Mouse (Mus musculus): ENCODE data around the gene F5.

The F5 gene

DNA sequence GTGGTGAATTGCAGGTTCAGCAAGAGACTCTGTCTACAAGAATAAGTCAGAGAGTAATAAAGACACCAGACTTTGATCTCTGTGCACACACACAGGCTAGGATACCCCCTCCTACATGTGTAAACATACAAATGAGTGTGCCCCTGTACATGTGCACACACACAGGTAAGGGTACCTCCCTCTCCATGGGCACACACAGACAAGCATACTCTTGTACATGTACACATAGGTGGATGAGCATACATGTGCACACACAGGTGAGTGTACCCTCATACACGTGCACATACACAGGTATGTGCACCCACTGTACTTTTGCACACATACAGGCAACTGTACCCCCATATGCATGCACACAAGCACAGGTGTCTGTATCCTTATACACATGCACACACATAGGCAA, 81.8 kb downstream of the F5 start:
- DNase-seq (ENCODE audit: low spot score), result no peak

DNA sequence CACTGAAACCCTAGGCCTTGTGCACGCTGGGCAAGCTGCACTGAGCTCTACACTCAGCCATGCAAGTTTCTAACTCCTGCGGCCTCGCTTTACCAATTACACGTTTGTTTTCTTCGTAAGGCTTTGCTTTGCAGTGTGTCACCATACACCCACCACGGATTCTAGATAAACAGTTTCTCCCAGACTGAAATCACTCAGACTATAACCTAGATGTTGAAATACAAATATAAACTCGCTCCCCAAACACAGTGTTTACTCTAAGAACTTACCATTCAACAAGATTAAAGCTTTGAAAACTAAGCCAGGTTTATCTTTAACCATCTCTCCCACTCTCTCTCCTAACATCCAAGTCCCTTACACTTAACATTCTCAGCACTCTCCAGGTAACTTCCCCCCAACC, 83.4 kb downstream of the F5 start:
- no peak for DNase-seq (ENCODE audit: low spot score)

DNA sequence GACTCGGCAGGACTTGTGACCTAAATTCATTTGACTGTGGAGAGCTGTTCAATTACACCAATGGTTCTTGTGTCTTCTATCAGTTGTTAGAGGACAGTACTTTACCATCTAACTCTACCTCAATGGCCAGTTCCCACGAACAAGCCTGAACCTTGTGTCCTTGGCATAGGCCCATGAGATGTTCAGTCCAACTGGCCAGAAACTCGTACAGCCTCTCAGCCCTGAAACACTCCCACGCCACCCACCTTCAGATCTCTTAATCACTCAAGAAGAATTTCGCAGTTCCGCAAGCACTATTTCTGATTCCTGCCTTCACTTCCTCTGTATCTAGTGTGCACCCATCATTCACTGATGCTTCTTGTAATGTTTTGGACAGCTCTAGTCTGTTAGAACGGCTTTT, 84.4 kb downstream of the F5 start:
- peak; percentile 50 for DNase-seq (ENCODE audit: low spot score)

DNA sequence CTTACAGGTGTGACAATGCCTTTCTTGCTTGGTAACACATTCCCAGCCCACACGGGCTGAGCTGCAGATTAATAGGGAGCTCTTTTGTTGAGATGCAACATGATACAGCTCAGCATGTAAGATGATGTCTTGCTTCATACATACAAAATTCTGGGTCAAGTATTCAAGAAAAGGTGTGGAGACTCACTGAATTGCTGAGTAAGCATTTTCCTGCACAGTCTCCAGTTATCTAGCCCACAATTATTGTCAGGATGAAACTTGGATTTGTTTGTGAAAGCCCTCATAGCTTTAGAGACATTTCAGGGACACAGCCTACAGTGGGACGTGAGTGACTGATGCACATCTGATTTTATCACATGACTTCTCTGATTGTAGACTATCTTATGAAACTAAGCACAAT, 89.9 kb downstream of the F5 start:
- DNase-seq (ENCODE audit: low spot score), result no peak

DNA sequence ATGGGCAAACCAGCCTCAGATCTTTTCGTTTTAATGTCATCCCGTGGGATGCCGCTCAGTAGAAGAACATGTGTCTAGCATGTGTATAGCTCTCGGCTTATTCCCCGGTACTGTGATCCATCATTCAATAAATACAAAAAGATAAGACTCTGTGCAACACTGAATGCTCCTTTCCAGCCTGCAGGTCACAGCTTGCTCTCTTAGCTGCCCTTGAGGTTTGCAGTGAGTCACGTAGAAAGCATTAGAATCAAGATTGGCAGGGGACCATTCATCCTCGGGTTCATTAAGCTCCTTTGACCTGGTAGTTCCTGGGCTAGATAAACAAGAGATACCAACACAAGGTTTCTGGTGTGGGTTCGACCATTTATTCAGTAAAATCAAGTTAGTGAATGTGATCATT, 91.2 kb downstream of the F5 start:
- DNase-seq (ENCODE audit: low spot score), result no peak

DNA sequence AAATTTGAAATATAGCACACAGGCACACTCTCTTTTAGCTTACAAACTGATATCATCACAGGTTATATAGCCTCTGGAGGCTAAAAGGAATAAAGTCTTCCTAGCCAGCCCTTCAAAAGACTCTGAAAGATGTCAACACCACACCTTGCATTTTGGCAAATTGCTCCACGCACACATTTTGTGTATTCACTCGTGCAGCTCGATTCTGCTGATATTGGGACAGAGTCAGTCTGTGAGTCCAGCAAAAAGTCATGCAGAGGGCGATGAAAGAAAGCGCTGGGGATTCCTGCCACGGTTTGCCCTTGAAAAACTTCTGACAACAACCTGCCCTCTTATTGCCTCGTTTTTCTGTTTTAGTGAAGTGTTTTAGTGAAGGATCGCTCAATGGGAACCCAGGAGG, 95.8 kb downstream of the F5 start:
- no peak for DNase-seq (ENCODE audit: low spot score)

DNA sequence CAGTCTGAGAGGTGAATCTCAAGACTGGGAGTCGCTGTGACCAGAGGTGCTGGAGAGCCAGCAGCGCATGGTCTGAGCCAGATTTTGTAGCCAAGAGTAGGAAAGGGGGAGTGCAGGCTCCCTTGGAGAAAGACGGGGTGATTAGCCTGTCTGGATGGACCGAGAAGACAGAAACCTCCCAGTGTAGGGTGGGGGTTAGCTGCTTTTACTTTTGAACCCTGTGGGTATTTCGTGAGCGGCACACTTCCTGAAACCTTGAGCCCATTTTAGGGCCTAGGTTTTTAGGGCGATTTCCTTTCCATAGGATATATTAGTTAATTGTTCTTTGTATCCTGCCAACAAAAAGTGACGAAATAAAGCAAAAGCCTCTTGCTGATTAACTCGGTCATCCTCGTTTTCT, 96.3 kb downstream of the F5 start:
- DNase-seq (ENCODE audit: low spot score), result peak; percentile 12

DNA sequence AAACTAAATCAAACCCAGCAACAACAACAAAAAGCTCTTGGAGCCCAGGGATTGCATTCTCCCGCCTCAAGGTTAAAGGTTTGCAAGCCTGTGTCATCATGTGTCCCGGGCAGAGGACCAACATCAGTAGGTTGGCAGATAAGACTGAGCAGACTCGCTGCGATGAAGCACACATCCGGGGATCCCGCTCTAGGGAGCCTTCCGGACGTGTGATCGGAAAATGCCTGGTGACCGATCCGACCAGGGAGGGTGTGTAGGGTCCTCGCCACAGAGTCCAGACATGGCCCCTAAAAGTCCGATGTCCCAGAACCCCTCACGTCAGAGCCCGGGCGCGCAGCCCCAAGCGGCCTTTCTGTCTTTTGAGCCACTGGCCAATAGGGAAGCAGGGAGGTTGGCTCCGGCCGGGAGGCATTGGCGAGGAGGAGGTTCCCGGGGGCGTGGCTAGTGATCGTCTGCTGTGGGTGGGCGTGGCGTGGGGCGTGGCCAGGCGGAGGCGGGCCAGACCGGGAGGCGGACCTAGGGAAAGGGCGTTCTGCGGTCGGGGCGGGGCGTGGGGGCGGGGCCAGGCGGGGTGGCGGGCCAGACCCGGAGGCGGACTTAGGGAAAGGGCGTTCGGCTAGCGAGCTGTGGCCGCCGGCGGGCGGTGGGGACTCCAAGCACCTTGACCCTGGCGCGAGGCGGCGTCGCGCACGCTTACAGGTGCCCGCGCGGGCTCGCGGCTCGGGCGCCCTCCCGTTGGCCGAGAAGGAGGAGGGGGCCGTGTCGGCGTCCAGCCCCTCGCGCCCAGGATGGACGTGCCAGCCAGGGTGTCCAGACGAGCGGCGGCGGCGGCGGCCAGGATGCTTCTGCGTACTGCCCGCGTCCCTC, 97.1 kb downstream of the F5 start, which contains the start of gene Slc19a2:
Slc19a2 (plus strand) TSS at position 582 of the 867 bp plus-strand sequence.
- peak; percentile 96 for DNase-seq (ENCODE audit: low spot score)

DNA sequence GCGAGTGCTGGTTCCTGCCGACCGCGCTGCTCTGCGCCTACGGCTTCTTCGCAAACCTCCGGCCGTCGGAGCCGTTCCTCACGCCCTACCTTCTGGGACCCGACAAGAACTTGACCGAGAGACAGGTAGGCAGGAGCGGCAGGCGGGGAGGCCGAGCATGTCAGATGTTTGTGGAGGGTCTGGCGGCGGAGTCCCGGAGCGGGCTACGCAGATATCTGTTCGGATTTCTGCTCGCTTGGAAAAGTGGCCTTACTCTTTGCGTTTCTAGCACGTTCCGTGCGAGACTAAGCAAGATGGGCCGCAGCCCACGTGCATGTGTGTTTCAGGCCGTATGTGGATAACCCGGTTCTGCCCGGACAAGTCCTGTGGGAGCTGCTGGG, 97.7 kb downstream of the F5 start:
- DNase-seq (ENCODE audit: low spot score), result no peak

DNA sequence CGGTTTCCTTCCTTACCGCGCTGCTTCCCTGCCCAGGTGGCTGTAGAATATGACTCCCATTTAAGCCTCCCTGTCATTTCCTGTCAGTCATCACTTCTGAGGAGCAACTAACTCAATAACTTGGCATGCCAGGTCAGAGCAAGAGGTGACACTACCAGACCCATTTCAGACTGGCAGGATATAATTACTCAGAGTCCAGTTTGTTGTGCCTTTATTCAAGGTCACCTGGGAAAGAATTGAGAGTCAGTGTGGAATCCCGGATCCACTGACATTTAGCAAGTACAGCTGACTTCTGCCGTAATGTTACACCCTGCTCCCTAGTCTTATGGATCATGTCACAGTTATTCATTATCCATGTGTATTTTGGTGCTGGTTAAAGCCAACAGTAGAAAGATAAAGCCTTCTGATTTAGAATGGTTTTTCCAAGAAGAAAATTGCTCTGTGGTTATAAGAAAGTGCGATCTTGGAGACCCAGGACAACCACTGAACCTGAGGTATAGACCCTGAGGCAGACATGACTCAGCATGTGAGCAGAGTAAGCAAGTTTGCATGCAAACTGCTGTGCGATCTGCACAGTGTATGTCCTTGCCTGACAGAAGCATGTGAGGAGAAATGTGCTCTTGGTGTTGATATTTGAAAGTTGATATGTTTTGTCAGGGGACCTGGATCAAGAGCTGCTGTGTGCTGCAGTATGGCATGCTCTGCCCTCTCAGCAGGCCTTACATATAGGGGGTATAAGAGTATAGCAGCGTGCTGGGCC, 98.9 kb downstream of the F5 start:
- DNase-seq (ENCODE audit: low spot score), result no peak

DNA sequence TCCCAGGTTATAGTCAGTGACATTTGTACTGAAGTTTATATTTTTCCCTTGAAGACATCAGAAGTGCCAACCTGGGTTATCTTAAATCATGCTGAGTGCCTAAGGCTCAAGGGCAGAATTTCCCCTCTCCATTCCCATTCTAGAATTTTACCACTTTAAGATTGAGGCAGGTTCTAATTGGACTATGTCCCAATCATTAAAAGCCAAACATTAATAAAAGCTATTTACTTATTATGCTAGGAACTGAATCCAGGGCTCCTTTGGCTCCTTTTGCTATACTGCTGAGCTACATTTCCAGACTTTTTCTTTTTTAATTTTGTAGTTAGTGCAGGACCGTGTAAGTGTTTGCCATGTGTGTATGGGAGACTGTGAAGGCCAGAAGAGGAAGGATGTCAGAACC, 99.8 kb downstream of the F5 start:
- no peak for DNase-seq (ENCODE audit: low spot score)

DNA sequence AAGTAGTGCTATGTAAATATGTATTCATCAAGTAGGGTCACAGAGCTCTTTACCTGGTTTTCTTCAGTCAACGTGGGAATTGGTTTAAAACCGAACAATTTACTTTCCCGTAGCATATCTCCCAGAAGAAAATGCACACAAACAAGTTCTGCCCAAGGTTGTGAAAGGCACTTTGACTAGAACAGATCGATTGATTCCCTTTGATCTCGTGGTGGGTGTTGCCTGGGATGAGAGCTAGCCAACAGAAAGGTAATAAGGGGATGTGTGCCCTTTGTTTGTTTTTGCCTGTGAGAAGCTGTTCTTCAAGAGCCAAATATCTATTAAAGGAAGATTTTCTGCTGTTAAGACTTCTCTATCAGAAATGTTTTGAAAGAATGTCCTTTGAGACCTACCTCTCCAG, 100.9 kb downstream of the F5 start:
- no peak for DNase-seq (ENCODE audit: low spot score)

DNA sequence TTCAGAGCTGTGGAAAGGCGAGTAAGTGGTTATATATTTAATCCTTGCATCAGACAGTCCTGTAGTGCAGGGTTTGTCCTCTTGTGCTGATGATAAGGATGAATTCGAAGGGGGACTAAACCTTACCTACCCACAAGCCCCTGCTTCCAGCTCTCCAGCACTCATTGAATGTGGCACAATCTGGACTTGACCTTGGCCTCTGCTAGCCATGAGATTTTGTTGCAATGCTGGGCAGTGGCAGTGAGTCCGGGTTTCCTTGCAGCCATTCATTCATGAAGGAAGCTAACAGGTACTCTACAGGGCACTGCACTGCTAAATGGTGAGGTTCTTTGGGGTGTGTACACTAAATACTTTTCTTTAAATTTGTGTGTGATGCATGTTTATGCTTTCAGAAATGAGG, 103.2 kb downstream of the F5 start:
- no peak for DNase-seq (ENCODE audit: low spot score)

DNA sequence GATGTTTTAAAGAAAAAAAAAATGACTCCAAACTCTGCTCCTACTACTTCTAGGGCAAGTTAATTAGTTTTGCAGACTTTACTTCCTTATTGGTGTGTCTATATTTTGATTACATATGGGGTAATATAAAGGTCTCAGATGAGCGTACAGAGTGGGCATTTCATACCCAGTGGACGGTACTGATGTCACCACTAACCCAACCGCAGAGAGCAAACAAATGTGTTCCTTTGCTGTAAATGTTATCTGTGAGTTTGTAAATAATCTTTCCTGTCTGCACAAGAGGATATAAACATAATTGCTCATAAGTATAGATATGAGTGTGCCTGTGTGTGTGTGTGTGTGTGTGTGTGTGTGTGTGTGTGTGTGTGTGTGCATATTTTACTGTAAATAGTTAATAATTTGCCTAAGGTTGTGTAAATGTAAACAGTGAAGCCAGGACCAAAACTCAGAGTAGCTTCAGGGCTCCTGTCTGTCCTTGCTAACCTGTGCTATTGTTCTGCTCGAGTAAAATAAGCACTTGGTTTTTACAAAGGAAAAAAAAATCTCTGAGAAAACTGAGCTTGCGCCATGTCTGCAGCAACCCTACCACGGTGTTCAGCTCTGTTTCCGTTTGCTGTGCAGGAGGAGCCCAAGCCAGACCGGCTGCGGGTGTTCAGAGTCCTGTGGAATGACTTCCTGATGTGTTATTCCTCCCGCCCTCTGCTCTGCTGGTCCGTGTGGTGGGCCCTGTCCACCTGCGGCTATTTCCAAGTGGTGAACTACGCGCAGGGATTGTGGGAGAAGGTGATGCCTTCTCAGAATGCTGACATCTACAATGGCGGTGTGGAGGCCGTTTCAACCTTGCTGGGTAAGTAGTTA, 108.8 kb downstream of the F5 start:
- DNase-seq (ENCODE audit: low spot score), result no peak

DNA sequence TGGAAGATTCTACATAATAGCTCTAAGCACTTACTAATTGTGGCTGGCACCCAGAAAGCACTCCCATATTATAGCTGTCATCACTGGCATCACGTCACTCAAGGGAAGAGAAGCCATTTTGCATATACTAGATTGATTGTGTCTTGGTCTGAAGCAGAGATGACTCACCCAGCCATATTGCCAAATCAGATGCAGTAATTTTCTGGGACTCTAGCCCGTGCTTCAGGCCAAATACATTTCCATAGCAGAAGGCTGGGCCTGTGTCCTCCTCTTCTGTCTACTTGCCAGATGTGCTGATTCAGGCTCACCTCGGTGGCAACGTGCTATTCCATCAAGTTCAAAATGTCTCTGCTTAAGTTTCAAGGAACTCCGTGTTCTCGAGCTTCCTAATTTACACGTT, 109.9 kb downstream of the F5 start:
- no peak for DNase-seq (ENCODE audit: low spot score)
